Mouse (Mus musculus) neural tube, embryonic 11.5 days (tissue): Measurements from ENCODE around the gene Mcpt2. TPM values are rescaled to one million over a fixed set of nuclear protein-coding genes. Genes with fewer than 3 reads are reported as not detected.
"Not testable (repeated sequence)": the region's sequence is repeated elsewhere in the genome, so short reads cannot be mapped to it uniquely, and the experiment has no call there.

ENCODE experiments used
- ATAC-seq: fragments of 200-750 bp; cut with Nextera tagmentation; 2 replicates; pipeline ENCODE4 v1.8.0; 2017; ENCODE audit warnings: moderate number of reproducible peaks, mild to moderate bottlenecking, moderate TSS enrichment, moderate library complexity; ENCODE audit not compliant: insufficient read depth, low FRiP score, low TSS enrichment
- DNase-seq: peaks from one replicate; pipeline ENCODE4 v3.0.0-alpha.2; 2015; ENCODE audit warnings: low spot score
- H3K27ac ChIP-seq: fragments of 300-500 bp; sonication (generic); 2 replicates; pipeline ENCODE4 v1.5.1; 2014; ENCODE audit warnings: low read depth, mild to moderate bottlenecking, low read length
- H3K27me3 ChIP-seq: fragments of 300-500 bp; sonication (generic); 2 replicates; pipeline ENCODE4 v1.6.1; 2014; ENCODE audit warnings: mild to moderate bottlenecking, low read length, mixed read lengths; ENCODE audit not compliant: control insufficient read depth, insufficient read depth
- H3K36me3 ChIP-seq: fragments of 300-500 bp; sonication (generic); 2 replicates; pipeline ENCODE4 v1.6.1; 2014; ENCODE audit warnings: mild to moderate bottlenecking, low read length, moderate library complexity, mixed read lengths; ENCODE audit not compliant: control insufficient read depth, insufficient read depth
- H3K4me1 ChIP-seq: fragments of 300-500 bp; sonication (generic); 2 replicates; pipeline ENCODE4 v1.6.1; 2014; ENCODE audit warnings: low read length, mixed read lengths; ENCODE audit not compliant: control insufficient read depth, insufficient read depth
- H3K4me2 ChIP-seq: fragments of 300-500 bp; sonication (generic); 2 replicates; pipeline ENCODE4 v1.6.1; 2014; ENCODE audit warnings: low read depth, mild to moderate bottlenecking, moderate library complexity
- H3K4me3 ChIP-seq: fragments of 300-500 bp; sonication (generic); 2 replicates; pipeline ENCODE4 v1.5.1; 2014; ENCODE audit warnings: low read depth, low read length
- H3K9ac ChIP-seq: fragments of 300-500 bp; sonication (generic); 2 replicates; pipeline ENCODE4 v1.6.1; 2014; ENCODE audit warnings: mild to moderate bottlenecking, low read length
- H3K9me3 ChIP-seq: fragments of 300-500 bp; sonication (generic); 2 replicates; pipeline ENCODE4 v1.6.1; 2016; ENCODE audit warnings: low read length; ENCODE audit not compliant: control insufficient read depth
- WGBS: fragments of 180-500 bp; shearing (Covaris S2); extraction: QIAGEN DNeasy Blood & Tissue Kit; methylation state at CpG from one replicate; pipeline ENCODE4 v1.1.7; 2014; 5-methylcytosine and 5-hydroxymethylcytosine counted together
- microRNA-seq: library from miRNA; unstranded; fragments of <30 nt; microRNA quantifications from one replicate; pipeline ENCODE4, GENCODE M21; 2016
- polyA plus RNA-seq: library from polyadenylated mRNA; unstranded; fragments of >200 nt; fragmentation: Nextera tagmentation; extraction: Ambion mirVana; gene quantifications from 2 replicates; pipeline ENCODE4 v1.2.1, GENCODE M21; 2014

The Mcpt2 gene
- polyA plus RNA-seq, 1 experiment from 2014 or later, result not detected

- DNase-seq (no peak), ATAC-seq (no peak)
- Histone ChIP-seq H3K9me3 (no peaks in the 10 kb centered on the region), H3K36me3 (no peaks in the 10 kb centered on the region), H3K4me1 (no peaks in the 10 kb centered on the region), H3K4me3 (no peak overlapping the region), H3K27me3 (no peaks in the 10 kb centered on the region), H3K27ac (no peak overlapping the region), H3K4me2 (no peak overlapping the region), H3K9ac (no peak overlapping the region)
- 86% methylated on average over 4 of the region's 4 CpGs for WGBS
Observed at GRCm38 (mm10) chr14:56057722-56058121, 15.9 kb downstream of the Mcpt2 start.

GRCm38 (mm10) chr14:56062213-56062612 is 20.4 kb downstream of the Mcpt2 start, which contains the start of gene Mcpt4:
Gene Mcpt4, minus strand, starts transcription at chr14:56062313.
- H3K4me2 ChIP-seq, H3K9me3 ChIP-seq, H3K27ac ChIP-seq, ATAC-seq, H3K9ac ChIP-seq, DNase-seq, H3K36me3 ChIP-seq, H3K27me3 ChIP-seq, H3K4me3 ChIP-seq, H3K4me1 ChIP-seq: not testable (repeated sequence)
- WGBS, result 81% methylated on average over 3 of the region's 3 CpGs

- H3K27ac ChIP-seq, result no peak overlapping the region
- 81% methylated on average over 4 of the region's 4 CpGs for WGBS
- no peak overlapping the region for H3K4me3 ChIP-seq
- no peaks in the 10 kb centered on the region for H3K27me3 ChIP-seq
- H3K4me1 ChIP-seq, result no peaks in the 10 kb centered on the region
- H3K9ac ChIP-seq, result no peak overlapping the region
- no peaks in the 10 kb centered on the region for H3K9me3 ChIP-seq
- no peak for ATAC-seq
- no peak for DNase-seq
- H3K36me3 ChIP-seq, result no peaks in the 10 kb centered on the region
- no peak overlapping the region for H3K4me2 ChIP-seq
Observed at GRCm38 (mm10) chr14:56082016-56082415, 40.2 kb downstream of the Mcpt2 start.

GRCm38 (mm10) chr14:56085167-56085566 is 43.3 kb downstream of the Mcpt2 start, which contains the start of gene Mcpt8:
Gene Mcpt8, minus strand, starts transcription at chr14:56085273.
- Histone ChIP-seq H3K4me1 (no peaks in the 10 kb centered on the region), H3K36me3 (no peaks in the 10 kb centered on the region), H3K27ac (no peak within 1 kb of the TSS), H3K9ac (no peak within 1 kb of the TSS), H3K4me3 (no peak within 1 kb of the TSS), H3K4me2 (no peak within 1 kb of the TSS), H3K27me3 (no peaks in the 10 kb centered on the region), H3K9me3 (no peaks in the 10 kb centered on the region)
- DNase-seq, result no peak
- WGBS, result 100% methylated on average over 2 of the region's 2 CpGs
- ATAC-seq, result no peak

- Histone ChIP-seq H3K9me3 (no peaks in the 10 kb centered on the region), H3K27ac (no peak overlapping the region), H3K4me1 (no peaks in the 10 kb centered on the region), H3K27me3 (no peaks in the 10 kb centered on the region), H3K4me2 (no peak overlapping the region), H3K36me3 (no peaks in the 10 kb centered on the region), H3K4me3 (no peak overlapping the region), H3K9ac (no peak overlapping the region)
- no peak for DNase-seq
- ATAC-seq, result no peak
- WGBS, result 74% methylated on average over 3 of the region's 3 CpGs
Observed at GRCm38 (mm10) chr14:56086711-56087110, 44.9 kb downstream of the Mcpt2 start.

- no peak for DNase-seq
- Histone ChIP-seq H3K9ac (no peak overlapping the region), H3K4me3 (no peak overlapping the region), H3K9me3 (no peaks in the 10 kb centered on the region), H3K36me3 (no peaks in the 10 kb centered on the region), H3K4me2 (no peak overlapping the region), H3K4me1 (no peaks in the 10 kb centered on the region), H3K27ac (no peak overlapping the region), H3K27me3 (no peaks in the 10 kb centered on the region)
- 81% methylated on average over 2 of the region's 2 CpGs for WGBS
- no peak for ATAC-seq
Observed at GRCm38 (mm10) chr14:56093353-56093752, 51.5 kb downstream of the Mcpt2 start.

Small RNA genes within 50 kb of the gene (microRNA-seq; reads per million reads assigned to microRNA genes)
- not detected for gene Mir6949

Other genes starting within 250 kb of the Mcpt2 start
- gene Nfatc4, start 218.9 kb upstream of the Mcpt2 start, polyA plus RNA-seq, result 25.9 and 33.7 TPM in 2 replicates
- gene Nynrin, start 188.0 kb upstream of the Mcpt2 start, polyA plus RNA-seq, result 15.1 and 16.0 TPM in 2 replicates
- gene Cbln3, start 157.6 kb upstream of the Mcpt2 start, polyA plus RNA-seq, result 0.13 and 0.22 TPM in 2 replicates
- gene Khnyn, start 157.1 kb upstream of the Mcpt2 start, polyA plus RNA-seq, result 11.8 and 13.0 TPM in 2 replicates
- 45.7 and 52.6 TPM in 2 replicates for gene Sdr39u1, start 141.7 kb upstream of the Mcpt2 start, polyA plus RNA-seq
- gene Cma1, start 97.4 kb upstream of the Mcpt2 start, polyA plus RNA-seq, result not detected in 2 replicates
- gene Cma2, start 91.1 kb upstream of the Mcpt2 start, polyA plus RNA-seq, result not detected in 2 replicates
- not detected in 2 replicates for gene Mcpt1, start 24.1 kb upstream of the Mcpt2 start, polyA plus RNA-seq
- not detected in 2 replicates for gene Mcpt9, start 11.5 kb upstream of the Mcpt2 start, polyA plus RNA-seq
- not detected in 2 replicates for gene Mcpt4, start 20.3 kb downstream of the Mcpt2 start, polyA plus RNA-seq
- gene Mcpt8, start 43.2 kb downstream of the Mcpt2 start, polyA plus RNA-seq, result not detected in 2 replicates
- not detected in 2 replicates for gene Ctsg, start 60.5 kb downstream of the Mcpt2 start, polyA plus RNA-seq
- gene Gzme, start 78.6 kb downstream of the Mcpt2 start, polyA plus RNA-seq, result not detected in 2 replicates
- not detected in 2 replicates for gene Gzmd, start 90.6 kb downstream of the Mcpt2 start, polyA plus RNA-seq
- not detected in 2 replicates for gene Gzmg, start 117.5 kb downstream of the Mcpt2 start, polyA plus RNA-seq
- gene Gzmn, start 132.6 kb downstream of the Mcpt2 start, polyA plus RNA-seq, result not detected in 2 replicates
- not detected in 2 replicates for gene Gzmf, start 169.4 kb downstream of the Mcpt2 start, polyA plus RNA-seq
- gene Gzmc, start 192.6 kb downstream of the Mcpt2 start, polyA plus RNA-seq, result 0.36 TPM in 1 of 2 replicates, not detected in the other
- not detected in 2 replicates for gene Gzmb, start 220.2 kb downstream of the Mcpt2 start, polyA plus RNA-seq